Mouse (Mus musculus): ENCODE results near the gene Apbb2.

DNA sequence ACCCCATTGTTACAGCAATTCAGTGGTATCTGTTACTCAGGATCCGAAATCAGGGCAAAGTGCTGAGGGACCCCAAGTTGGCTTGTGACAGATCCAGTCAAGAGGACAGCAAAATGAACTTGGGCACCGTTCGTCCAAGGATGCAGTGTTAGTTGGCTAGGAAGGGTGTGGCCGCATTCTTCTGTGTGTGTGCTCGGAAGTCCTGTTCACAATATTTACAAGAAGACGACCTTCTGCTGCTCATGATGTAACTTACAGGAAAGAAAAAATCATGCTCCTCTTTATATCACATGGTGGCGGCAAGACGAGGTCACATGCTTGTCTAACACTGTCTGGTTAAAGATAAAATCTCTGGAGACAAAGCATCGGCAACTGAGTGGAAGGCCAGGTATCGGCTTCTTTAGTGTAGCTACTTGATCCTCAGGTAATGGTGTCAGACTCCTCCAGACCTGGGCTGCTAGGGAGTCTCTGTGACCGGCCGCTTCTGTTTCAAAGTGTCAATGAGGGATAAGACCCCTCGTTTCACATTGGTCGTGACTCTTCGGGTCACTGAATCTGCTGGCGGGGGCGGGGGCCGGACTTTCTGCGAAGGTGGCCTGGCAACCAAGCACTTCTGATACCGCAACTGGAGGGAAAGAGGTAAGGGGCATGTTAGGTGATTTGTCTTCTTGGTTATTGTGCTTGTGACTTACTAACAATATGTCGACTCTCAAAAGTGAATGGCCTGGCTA lies 316.3 kb downstream of the Apbb2 start:
- TF ChIP-seq CTCF (IDR thresholded peaks at IDR 0.05) (no peak), EP300 (IDR thresholded peaks at IDR 0.05) (peak; percentile 78)

Measured in lung, postnatal 0 days (tissue).